Mouse (Mus musculus): ENCODE measurements around the gene Htr3b.
"Not testable (repeated sequence)": the region's sequence is repeated elsewhere in the genome, so short reads cannot be mapped to it uniquely, and the experiment has no call there.

The Htr3b gene

DNA sequence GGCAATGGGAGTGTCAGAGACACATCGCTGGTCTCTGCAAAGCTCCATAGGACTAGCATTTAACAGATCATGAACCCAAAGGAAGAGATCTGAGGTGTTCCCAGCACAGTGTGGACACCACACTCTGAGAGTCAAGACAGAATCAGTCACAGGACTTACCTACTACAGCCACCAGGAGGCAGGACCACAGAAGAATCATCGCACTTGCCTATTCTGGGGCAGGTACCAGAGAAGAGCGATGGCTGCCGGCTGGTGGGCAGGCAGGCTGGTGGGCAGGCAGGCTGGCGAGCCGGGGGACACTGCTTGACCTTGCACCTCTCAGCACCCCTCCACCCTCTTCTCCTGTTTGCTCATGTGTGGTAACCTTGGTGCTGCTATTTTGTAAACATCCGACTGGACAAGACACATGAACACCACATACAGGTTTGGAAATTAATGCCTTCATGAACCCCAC is at the start of gene Htr3b:
Gene Htr3b (minus strand): TSS at position 404 of the 454 bp plus-strand sequence.
- DNase-seq (ENCODE audit: low read depth), result no peak

DNA sequence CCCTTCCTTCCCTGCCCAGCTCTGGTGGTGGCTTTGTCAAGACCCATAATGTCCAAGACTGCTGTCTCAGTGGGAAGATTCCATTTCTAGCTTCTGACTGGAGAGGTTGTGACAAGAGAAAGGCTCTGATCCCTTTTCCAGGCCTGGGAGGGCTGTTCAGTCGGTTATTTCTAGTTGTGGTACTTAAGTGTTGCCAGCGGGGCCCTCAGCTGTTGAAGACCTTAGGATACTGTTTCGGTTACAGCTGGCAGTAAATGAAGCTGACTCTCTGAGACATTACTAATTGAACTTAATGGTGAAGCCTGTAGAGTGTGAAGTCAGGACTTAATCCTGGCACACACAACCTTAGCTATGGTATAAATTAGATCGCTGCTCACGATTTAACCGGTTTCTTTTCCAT is 34.5 kb upstream of the Htr3b start:
- DNase-seq (ENCODE audit: low read depth), result no peak

DNA sequence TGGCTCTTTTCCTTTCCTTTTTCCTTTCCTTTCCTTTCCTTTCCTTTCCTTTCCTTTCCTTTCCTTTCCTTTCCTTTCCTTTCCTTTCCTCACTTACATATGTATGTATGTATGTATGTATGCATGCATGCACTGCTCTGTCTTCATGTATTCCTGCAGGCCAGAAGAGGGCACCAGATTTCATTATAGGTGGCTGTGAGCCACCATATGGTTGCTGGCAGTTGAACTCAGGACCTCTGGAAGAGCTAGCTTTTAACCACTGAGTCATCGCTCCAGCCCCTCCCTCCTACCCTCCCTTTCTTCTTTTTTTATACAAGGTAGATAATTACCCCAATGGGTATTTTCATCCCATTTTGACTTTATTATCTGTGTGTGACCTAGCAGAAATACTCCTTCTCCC is 30.9 kb upstream of the Htr3b start:
- DNase-seq (ENCODE audit: low read depth), result no peak

DNA sequence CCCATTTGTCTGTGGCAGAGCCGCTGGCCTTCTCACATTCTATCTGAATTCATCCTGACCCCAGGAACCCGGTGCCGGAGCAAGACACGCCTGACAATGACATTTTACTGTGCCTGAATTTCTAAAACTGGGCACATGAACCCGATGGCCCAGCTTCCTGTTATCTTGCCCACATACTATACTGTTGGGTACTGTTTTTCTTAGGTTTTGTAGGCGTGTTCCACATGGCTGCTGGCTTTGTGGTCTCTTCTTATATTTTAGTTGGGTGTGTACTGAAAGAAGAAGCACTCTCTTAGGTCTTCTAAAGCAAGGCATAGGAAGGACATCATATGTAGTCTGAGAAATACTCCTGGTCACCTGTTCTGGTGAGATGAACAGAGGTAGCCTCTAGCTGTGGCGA is 30.0 kb upstream of the Htr3b start:
- DNase-seq (ENCODE audit: low read depth), result no peak

DNA sequence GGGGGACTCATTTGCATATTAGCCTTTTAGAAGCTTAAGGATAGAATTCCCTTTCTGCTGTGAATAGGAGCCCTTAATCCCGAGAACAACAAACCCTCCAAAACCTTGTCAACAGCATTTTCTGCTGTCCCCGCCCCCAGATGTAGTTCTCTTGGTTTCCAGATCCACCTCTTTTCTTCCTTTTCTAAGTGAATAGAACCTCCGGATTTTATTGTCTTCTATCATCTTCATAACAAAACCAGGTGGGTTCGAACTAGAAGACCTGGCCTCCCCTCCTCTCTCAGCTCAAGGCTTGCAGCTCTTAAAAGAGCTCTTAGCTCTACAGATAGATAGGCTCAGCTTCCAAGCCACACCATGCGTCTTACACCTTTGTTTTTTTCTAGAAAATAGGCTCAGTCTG is 26.9 kb upstream of the Htr3b start:
- DNase-seq (ENCODE audit: low read depth), result no peak

DNA sequence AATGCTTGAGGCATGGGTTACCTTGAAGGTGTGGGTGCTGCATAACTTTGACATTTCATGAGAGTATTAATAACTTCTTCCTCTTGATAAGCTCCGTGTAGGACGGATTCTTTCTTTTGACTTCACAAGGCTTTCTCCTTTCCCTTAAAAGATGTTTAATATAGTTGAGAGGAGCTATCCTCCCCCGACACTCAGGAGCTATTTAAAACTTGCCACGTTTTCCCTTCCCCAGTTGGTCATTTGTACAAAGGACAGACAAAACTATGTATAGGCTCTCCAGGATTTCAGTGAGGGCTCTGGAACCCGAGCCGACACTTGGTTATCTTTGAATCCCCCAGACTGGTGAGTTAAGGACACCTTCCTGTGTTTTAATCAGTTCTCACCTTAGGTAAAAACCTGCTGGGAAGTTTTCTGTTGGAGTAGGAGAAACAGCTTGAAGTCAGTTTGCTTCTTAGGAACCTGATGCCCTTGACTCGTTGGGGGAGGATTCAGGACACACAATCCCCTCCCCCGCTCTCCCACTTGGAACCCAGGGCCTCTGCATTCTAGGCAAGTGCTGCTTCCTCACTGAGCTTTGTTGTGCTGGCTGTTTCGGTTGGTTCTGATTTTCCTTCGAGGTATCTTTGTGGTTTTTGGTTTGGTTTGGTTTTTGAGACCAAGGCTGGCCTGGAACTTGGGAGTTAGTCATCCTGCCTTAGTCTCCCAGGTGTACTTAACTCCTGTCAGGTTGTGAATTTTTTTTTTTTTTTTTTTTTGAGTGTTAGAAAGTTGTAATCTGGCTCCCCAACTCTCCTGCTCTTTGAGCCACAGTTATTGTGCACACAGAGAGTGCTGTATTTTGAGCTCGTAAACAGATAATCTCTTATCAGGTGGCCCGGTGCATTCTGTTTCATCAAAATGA is 22.7 kb upstream of the Htr3b start:
- DNase-seq (ENCODE audit: low read depth), result no peak

DNA sequence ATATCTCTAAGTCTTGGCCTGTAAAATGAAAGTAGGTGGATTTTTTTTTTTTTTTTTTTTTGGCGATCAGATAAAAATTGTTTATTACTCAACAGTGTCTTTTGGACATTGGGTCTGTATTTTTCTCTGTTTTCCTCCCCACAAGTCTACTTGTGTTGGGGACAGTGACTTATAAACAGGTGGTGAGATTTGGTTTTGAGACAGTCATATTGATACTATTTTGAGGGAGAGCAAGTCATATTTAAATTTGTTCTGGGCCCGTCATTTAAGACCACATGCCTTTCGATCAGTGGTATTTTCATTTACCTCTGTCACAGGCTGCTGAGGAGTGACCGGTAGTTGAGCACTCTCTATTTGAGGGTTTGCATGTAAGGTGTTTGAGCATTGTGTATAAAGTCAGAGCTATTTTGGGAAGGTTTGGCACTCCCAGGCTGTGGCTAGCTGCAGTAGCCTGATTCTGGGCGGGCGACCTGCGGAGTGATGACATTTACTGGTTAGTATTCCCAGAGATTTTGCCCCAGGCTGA is 21.9 kb upstream of the Htr3b start:
- no peak for DNase-seq (ENCODE audit: low read depth)

DNA sequence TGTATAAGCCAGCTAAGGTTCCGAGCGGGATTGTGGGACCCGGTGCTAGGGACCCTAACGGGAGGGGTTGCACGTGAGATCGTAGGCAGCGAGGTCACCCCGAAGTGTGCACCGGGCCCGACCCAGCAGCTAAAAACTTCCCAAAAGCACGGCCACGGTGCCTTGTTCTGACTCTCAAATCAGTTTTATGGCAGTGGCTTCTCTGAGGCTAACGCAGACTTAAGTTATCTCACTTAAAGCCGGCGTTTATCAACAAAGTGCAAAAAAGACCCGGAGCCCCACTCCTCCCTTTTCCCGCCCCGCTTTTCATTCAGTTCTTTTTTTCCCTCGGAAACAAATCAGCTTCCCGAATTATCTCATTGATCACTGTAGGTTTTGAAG is 20.9 kb upstream of the Htr3b start:
- DNase-seq (ENCODE audit: low read depth), result no peak

DNA sequence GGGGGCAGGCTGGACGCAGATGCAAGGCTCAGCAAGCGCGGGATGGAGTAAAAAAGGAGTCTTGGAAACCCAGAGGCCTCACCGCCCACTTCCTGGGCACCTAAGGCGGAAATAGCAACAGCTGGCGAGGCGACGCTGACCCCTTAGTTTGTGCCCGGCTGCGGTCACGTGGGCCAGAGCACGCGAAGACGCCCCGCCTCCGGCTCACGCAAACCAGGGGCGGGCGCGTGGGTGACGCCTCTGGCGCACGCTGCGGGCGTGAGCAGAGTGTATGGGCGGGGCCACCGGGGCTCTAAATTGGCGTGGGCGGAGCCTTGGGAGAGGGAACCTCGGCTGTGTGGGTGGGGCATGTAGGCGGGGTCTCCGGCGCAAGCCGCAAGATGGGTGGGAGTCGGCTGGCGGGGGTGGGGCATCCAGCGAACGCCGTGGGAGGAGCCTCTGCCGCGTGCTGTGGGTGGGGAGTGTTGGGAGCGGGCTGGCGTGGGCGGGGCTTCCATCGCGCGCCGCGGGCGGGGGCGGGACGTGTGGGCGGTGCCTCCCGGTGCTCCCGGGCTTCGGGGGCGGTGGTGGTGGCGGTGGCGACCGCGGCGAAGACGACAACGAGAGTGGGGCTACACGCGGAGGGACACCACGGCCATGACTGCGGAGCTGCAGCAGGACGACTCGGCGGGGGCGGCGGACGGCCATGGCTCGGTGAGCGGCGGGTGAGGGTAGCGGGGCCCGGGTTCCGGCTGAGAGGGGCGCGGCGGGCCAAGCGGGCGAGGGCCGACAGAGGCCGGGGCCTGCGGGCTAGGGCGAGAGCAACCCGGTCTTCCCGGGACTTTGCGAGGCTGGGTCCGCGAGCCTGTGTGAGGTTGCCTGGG is 20.3 kb upstream of the Htr3b start, which contains the start of gene Usp28:
Gene Usp28 (plus strand): TSS at position 531 of the 863 bp plus-strand sequence.
- DNase-seq (ENCODE audit: low read depth), result peak; percentile 94

DNA sequence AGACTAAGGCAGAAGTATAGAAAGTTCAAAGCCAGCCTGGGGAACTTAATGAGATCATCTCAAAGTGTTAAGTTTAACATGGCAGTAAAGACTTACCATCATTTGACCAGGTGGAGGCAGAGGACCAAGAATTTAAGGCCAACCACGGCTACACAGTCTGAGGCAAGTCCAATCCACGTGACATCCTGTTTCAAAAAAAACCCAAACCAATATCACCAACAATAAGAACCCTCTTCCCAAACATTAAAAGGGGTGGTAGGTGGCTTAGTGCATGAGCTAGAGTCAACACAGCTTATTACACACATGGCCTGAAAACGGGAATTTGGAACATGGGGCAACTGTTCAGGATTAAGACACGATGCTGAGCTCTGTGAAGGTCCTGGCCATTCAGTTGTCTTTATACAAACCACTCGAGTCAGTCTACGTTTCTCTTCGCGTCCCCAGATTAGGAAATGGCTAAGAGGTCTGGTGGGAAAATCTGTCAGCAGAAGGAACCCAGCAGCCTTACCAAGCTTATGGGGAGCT is 19.6 kb upstream of the Htr3b start:
- no peak for DNase-seq (ENCODE audit: low read depth)

DNA sequence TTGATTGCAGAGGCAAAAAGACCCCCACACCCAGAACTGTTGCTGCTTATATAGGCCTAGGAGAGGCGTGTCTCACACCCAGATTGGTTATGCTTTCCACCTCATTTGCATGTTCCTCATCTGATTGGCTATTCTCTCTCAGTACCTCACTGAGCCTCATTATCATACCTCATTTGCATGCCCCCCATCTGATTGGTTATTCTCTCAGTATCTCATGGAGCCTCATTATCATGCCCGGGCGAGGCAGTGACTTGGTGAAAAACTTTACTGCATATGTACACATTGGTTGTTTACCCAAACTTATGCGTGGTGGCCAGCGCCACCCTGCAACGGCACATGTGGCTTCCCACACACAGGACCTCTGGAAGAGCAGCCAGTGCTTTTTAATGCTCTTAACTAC is 19.0 kb upstream of the Htr3b start:
- not testable (repeated sequence) for DNase-seq (ENCODE audit: low read depth)

DNA sequence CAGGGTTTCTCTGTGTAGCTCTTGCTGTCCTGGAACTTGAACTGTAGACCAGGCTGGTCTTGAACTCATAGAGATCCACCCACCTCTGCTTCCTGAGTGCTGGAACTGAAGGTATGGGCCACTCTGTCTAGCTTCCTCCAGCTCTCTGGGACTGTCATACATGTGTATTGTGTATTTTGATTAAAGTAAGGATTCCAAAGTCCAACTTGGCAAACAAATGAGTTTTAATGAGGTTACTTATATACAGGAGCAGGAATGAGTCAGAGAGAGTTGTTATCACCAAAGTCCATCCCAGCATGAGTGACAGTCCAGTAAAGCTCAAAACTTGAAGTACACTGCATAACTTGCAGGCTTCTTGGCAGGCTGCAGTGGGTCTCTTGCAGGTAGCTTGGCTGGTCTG is 17.0 kb upstream of the Htr3b start:
- DNase-seq (ENCODE audit: low read depth), result no peak

DNA sequence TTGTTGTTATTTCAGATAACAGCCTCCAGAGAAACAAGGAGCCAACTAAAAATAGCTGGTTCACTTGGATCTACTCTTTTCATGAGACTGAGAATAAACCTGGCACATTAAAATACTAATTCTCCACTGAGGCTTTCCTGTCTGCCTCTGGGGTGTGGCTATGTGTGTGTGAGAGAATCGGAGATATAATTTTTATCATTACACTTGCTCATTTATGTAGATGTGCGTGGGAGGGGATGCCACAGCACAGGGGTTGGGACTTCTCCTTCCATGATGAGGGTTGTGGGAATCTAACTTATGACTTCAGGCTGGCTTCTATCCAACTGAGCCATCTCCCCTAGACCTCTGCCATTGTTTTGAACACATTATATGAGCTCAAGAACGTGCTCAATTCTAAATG is 16.0 kb upstream of the Htr3b start:
- DNase-seq (ENCODE audit: low read depth), result no peak

DNA sequence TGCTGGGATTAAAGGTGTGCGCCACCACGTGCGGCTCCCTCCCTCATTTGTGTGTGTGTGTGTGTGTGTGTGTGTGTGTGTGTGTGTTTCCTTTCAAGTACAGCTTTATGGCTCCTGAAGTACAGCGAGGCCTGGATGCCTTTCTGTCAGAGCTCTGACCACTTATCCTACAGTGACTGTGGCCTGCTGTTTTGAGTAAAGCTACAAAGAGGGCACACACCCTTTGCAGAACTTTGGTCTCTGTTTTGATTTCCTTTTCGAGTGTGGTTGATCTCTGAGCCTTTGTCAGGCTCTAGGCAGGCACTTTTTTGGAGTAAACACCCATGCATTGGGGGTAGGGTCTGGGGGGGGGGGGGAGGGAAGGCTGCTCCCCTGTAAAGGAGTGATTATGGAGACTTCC is 15.6 kb upstream of the Htr3b start:
- no peak for DNase-seq (ENCODE audit: low read depth)

DNA sequence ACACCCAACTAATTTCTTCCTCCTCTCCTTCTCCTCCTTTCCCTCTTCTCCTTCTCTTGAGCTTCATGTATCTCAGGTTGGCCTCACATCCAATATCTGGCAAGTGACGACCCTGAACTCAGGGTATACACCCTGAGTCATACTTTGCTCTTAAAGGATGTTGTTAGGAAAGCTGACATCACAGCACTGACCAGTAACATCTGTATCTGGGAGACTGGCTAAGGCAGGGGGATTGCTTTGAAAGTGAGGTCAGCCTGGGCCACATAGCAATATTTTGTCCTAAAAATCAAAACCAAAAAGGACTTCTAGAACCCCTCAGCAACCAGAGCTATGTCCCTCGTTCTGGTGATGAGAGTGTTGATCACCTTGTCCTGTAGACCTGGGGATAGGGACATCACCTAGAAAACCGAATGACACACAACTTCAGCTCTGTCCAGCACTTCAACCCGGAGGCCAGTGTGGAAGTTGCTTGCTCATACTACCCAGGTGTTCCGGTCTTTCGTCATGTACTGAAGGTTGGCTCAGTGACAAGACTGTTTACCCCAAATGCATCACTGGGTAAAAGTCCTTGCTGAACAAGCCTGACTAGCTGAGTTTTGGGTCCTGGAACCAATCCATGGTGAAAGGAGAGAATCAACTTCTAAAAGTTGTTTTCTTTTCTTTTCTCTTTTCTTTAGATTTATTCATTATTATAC is 12.0 kb upstream of the Htr3b start:
- DNase-seq (ENCODE audit: low read depth), result no peak

DNA sequence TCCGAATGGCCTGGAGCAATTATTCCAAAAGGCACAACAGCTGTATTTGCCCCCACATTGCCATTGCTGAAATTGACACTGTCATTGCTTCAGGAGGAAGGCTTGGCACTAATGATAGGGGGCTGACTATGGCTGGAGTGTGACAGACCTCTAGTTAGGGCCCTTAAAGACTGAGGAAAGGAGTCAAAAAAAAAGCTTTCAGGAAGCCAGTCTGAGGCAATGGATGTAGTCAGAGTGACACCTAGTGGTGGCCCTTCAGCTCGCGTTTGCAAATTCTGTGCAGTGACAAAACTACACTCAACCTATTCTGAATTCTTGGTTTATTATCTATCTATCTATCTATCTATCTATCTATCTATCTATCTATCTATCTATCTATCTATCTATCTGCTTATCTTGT is 7.7 kb upstream of the Htr3b start:
- peak; percentile 24 for DNase-seq (ENCODE audit: low read depth)

DNA sequence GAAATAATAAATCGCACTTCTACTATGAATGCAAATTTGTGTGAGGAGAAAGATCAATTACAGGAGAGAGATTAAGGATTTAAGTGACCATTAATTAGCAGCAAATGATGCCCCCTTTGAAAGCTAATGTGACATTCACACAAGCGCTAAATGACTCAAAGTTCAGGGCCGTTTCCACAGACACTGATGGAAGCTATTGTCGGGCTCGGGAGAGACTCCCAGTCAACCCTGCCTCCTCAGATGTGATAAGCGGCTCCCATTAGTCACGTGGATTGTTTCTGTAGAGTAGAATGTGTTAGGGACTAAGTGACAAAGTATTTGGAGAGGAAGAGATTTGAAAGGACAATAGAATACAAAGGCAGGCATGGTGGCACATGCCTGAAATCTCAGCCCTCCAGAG is 2.7 kb downstream of the Htr3b start:
- DNase-seq (ENCODE audit: low read depth), result no peak

DNA sequence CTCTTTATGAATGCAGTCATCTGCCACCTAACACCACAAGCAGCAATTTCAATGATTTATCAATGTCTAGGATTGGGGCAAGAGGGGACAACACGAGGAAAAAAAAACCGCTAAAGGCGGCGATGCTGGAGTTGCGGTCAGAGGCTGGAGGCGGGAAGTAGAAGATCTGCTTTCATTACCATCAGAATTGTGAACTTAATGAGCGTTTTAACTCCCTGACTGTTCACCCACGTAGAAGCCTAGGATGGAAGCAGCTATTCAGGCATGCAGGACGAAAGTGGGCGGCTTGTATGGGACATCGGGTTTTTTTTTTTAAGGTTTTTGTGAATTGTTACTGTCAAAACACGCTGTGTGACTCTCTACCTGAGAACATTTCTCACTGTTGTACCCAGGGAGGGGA is 3.5 kb downstream of the Htr3b start:
- no peak for DNase-seq (ENCODE audit: low read depth)

DNA sequence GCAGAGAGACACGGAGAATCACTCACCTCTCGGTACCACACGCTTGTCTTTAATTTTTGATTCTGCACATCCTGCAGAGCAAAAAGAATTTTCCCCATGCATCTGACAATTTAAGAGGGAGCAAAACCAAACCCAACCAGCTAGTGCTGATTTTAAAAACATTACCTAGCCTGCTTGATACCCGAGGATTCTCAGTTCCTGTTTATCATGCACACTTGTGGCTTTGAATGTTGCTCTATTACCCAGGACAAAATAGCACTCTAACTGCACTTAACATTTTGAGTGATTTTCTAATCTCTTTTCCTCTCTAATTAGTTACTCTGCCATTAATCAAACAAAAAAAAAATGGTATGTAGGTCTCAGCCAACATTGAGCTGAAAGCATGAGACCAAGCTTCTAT is 17.2 kb downstream of the Htr3b start:
- no peak for DNase-seq (ENCODE audit: low read depth)

DNA sequence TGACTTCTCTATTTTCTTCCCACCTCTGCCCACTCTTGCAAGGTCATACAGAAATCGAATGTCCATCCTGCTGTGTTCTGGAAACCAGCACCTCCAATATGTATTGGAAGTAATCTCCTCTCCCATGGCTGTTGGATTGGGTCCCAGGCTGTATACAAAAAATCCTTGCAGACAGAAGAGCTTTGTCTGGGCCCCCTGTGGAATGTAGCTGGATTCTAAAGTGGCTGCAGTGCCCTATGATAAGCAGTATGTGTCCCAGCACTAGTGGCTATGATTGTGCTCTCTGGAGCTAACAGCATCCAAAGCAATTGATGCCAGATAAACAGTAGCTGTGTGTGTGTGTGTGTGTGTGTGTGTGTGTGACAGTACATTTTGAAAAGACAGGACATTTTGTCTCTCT is 22.4 kb downstream of the Htr3b start:
- DNase-seq (ENCODE audit: low read depth), result no peak

DNA sequence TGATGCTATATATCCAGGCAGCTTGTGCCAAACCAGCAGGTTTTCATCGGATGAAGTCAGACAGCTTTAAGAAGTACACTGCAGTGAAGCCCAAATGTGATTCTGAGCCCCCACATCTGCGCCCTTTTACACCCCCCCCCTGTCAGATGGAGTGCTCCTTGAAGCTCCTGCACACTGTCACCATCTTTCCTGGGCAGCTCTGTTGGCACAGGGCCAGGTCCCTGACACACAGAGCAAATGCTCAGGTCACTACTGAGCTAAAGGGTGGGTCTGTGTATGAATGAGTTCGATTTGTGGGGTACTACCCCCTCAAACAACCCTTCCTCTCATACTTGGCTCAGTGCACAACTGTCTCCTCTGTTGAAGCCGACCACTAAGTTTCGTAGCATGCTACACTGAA is 35.4 kb downstream of the Htr3b start:
- no peak for DNase-seq (ENCODE audit: low read depth)

DNA sequence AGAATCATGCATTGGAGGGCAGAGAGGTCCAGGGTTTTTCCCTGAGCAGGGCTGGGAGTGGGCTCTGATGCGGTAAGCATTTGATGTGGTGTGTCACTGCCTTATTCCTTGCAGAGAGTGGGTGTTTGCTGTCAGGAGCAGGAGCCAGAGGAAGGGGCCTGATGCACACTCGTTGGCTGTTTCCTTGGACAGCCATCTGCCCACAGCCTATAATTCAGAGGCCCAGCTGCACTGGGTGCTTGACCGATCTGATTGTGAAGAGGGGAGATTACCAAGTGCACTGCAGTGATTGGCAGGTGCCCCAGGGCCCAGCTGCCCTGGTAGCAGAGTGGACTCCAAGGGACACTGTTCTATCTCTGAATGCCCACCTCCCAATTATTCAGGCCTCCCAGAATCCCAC is 36.0 kb downstream of the Htr3b start:
- DNase-seq (ENCODE audit: low read depth), result no peak

Data from c-Kit-positive CD71-negative TER-119-negative erythroid progenitor cells, embryonic 14.5 days (primary cell).